Mouse (Mus musculus): ENCODE measurements around the gene Enthd1. TPM values are rescaled to one million over a fixed set of nuclear protein-coding genes. Genes with fewer than 3 reads are reported as not detected.

Enthd1 gene
- total RNA-seq, 2 experiments from 2014 or later, result not detected

- no peak for DNase-seq (ENCODE audit: extremely low spot score in 1 of 2, low spot score in 1 of 2)
Measured at GRCm38 (mm10) chr15:80417066-80417465, 147.9 kb downstream of the Enthd1 start.

- DNase-seq (ENCODE audit: extremely low spot score in 1 of 2, low spot score in 1 of 2), result no peak
Measured at GRCm38 (mm10) chr15:80415132-80415531, 149.8 kb downstream of the Enthd1 start.

DNA sequence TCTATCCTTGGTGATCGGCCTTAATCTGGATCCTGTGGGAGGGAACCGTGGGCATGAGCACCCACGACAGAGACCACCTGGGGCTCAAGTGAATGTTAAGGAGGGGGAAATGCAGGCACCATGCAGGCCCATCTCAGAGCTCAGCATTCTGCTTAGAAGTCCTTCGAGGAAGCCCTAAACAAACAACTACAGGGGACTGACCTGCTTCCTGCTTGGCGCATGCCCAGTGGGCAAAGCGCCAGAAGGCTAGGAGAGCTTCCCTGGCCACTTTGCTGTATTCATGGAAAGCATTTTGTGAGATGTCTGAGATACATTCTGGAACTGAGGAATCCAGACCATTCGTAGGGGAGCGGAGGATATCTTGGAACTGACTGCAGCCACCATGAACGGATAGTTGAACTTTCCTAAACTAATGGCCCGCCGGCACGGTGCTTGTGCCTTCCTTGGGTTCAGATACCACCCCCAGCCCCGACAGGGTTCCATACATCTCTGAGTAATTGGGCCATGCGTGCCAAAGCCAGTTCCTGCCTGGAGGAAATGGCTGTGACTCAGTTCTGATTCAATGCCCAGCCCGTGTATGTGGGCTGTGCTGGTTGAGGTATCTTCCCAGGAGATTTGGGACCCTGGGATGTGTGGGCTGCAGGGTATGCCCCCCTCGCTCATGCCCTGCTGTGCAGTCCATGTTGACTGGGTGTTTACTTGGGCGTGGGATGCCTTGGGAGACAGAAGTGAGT lies 150.8 kb downstream of the Enthd1 start:
- DNase-seq (ENCODE audit: extremely low spot score in 1 of 2, low spot score in 1 of 2), result no peak

DNA sequence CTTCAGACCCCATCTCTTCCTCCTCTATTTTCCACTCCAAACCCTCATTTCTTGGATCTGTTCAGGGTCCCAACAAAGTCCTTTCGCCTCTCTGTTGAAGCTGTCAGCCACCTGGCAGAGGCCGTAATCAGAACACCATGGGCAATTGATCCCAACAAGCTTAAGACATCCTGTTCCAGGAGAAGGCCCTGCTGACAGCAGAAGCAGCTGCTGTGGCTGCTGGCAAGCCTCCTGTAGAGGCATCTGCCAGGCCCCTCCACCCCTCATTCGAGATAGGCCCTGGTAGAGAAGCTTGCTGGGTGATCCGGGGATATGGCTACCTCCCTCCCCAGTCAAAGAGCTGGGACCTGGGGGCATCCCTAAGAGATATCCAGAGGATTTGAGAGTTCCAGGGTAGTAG lies 151.9 kb downstream of the Enthd1 start:
- no peak for DNase-seq (ENCODE audit: extremely low spot score in 1 of 2, low spot score in 1 of 2)

- no peak for DNase-seq (ENCODE audit: extremely low spot score in 1 of 2, low spot score in 1 of 2)
Measured at GRCm38 (mm10) chr15:80410661-80411060, 154.3 kb downstream of the Enthd1 start.

DNA sequence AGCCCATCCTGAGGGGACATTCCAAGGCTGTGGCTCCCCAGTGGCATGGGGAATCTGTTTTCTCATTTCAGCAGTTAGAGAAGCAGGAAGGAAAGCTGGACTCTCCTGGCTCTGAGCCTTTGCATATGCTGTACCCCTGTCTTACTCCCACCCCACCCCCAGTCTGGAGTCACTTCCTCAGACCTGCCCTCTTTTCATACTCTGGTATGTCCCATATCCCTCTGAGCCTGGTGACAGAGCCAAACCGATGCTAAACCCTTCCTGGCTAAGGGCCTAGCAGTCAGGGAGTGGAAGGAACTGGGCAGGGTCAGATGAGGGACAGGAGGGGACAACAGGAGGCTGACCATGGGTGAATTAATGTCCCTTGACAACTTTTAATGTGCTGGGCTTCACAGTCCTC lies 157.1 kb downstream of the Enthd1 start:
- no peak for DNase-seq (ENCODE audit: extremely low spot score in 1 of 2, low spot score in 1 of 2)

Other genes starting within 250 kb of the Enthd1 start
- under 1 TPM; 0.28 to 0.74 TPM for gene Grap2, start 7.4 kb upstream of the Enthd1 start, total RNA-seq (2021)
- gene Fam83f, start 106.7 kb upstream of the Enthd1 start, total RNA-seq (2021), result under 1 TPM in 1 of 2 experiments, not detected in 1; 0.16 TPM
- gene Tnrc6b, start 146.2 kb upstream of the Enthd1 start, total RNA-seq (2021), result 100 to 1,000 TPM in 1 of 2 experiments, 10 to 100 TPM in 1; 86.8 to 117 TPM